In the genomic region with DNA sequence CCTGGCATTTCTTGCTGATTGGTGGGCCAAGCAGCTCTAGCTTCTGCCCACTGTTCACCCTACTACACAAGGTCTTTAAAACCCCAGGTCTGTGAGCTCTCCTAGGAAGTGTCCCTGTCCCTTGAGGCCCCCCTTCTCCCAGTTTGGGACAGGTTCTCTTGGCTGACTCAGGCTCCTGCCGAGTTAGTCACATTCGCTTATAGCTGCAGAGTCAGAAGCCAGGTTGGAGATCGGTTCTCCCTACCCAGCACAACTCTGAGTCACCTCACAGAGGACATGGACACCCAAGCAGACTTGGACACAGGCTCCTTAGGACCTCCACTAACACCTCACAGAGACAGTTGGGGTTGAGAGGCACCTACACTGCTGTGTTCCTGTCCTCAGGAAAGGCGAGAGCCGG, we compare ENCODE assay signal across 24 mouse cellular contexts. TPM values are rescaled to one million over a fixed set of nuclear protein-coding genes. Genes with fewer than 3 reads are reported as not detected.
"Had no signal": no experiment of that assay in that cellular context is flagged by ENCODE, and none has a peak within 500 bp of the region (broad histone marks: within the 10 kb centered on the region; RNA-seq: fewer than 3 reads in every experiment).

No protein-coding gene starts in this region.

- H3K4me3 ChIP-seq: kidney, embryonic 15.5 days; limb, embryonic 10.5 days; limb, embryonic 13.5 days; liver, embryonic 12.5 days; liver, embryonic 15.5 days; lung, embryonic 15.5 days; megakaryocyte, embryonic 14.5 days; midbrain, embryonic 10.5 days; midbrain, embryonic 13.5 days; myocyte; neural tube, embryonic 13.5 days; stomach, embryonic 15.5 days had no signal

- H3K27ac ChIP-seq: kidney, embryonic 15.5 days; limb, embryonic 10.5 days; limb, embryonic 13.5 days; liver, embryonic 12.5 days; liver, embryonic 15.5 days; lung, embryonic 15.5 days; midbrain, embryonic 10.5 days; midbrain, embryonic 13.5 days; neural tube, embryonic 13.5 days; stomach, embryonic 15.5 days had no signal

- DNase-seq: kidney, adult 8-10 months; kidney, postnatal 10 days; kidney, postnatal 36 days; liver; lung, adult 18-20 months; lung, postnatal 10 days; lung, postnatal 36 days; right cerebral cortex, postnatal 4 days; spleen, adult 18-20 months; thymus, postnatal 25 days had no signal

RNA-seq across cellular contexts. Expression of a gene that starts 2.1 kb away (rescaled TPM):
- total RNA-seq: monocyte, adult 5-6 weeks; neutrophil, adult 5-6 weeks had no signal

RNA-seq across cellular contexts. Expression of a gene that starts 44.0 kb away (rescaled TPM):
- total RNA-seq: monocyte, adult 5-6 weeks; neutrophil, adult 5-6 weeks had no signal
